Mouse (Mus musculus): ENCODE data around the gene Gm48552.
A peak's percentile ranks its signal among the peaks of the same experiment; 100 is the strongest.

The Gm48552 gene

GRCm38 (mm10) chr10:81418216-81419070, 29.6 kb downstream of the Gm48552 start:
- DNase-seq (ENCODE audit: low read depth, low spot score), result no peak

- no peak for DNase-seq (ENCODE audit: low read depth, low spot score)
These were observed 30.5 kb downstream of the Gm48552 start for GRCm38 (mm10) chr10:81419111-81419928.

GRCm38 (mm10) chr10:81420191-81420767, 31.5 kb downstream of the Gm48552 start:
- DNase-seq (ENCODE audit: low read depth, low spot score), result no peak

GRCm38 (mm10) chr10:81421041-81421796, 32.4 kb downstream of the Gm48552 start:
- no peak for DNase-seq (ENCODE audit: low read depth, low spot score)

GRCm38 (mm10) chr10:81421797-81422100, 32.9 kb downstream of the Gm48552 start:
- DNase-seq (ENCODE audit: low read depth, low spot score), result no peak

GRCm38 (mm10) chr10:81422191-81422590, 33.4 kb downstream of the Gm48552 start:
- no peak for DNase-seq (ENCODE audit: low read depth, low spot score)

GRCm38 (mm10) chr10:81422661-81423217, 33.9 kb downstream of the Gm48552 start:
- no peak for DNase-seq (ENCODE audit: low read depth, low spot score)

- no peak for DNase-seq (ENCODE audit: low read depth, low spot score)
These were observed 34.9 kb downstream of the Gm48552 start for GRCm38 (mm10) chr10:81423476-81424245.

- DNase-seq (ENCODE audit: low read depth, low spot score), result no peak
These were observed 35.6 kb downstream of the Gm48552 start for GRCm38 (mm10) chr10:81424246-81425051.

GRCm38 (mm10) chr10:81425236-81425850, 36.5 kb downstream of the Gm48552 start:
- no peak for DNase-seq (ENCODE audit: low read depth, low spot score)

GRCm38 (mm10) chr10:81426081-81426671, 37.4 kb downstream of the Gm48552 start:
- DNase-seq (ENCODE audit: low read depth, low spot score), result no peak

- peak; percentile 62 for DNase-seq (ENCODE audit: low read depth, low spot score)
These were observed 38.1 kb downstream of the Gm48552 start for GRCm38 (mm10) chr10:81426897-81427296.

- no peak for DNase-seq (ENCODE audit: low read depth, low spot score)
These were observed 38.5 kb downstream of the Gm48552 start for GRCm38 (mm10) chr10:81427327-81427726.

- DNase-seq (ENCODE audit: low read depth, low spot score), result no peak
These were observed 39.1 kb downstream of the Gm48552 start for GRCm38 (mm10) chr10:81427804-81428506.

- DNase-seq (ENCODE audit: low read depth, low spot score), result no peak
These were observed 39.7 kb downstream of the Gm48552 start for GRCm38 (mm10) chr10:81428507-81428870.

- DNase-seq (ENCODE audit: low read depth, low spot score), result no peak
These were observed 40.3 kb downstream of the Gm48552 start for GRCm38 (mm10) chr10:81429092-81429491.

GRCm38 (mm10) chr10:81429605-81430061, 40.8 kb downstream of the Gm48552 start:
- DNase-seq (ENCODE audit: low read depth, low spot score), result peak; percentile 85

- peak; percentile 88 for DNase-seq (ENCODE audit: low read depth, low spot score)
These were observed 41.5 kb downstream of the Gm48552 start for GRCm38 (mm10) chr10:81430141-81430830.
